Mouse (Mus musculus) adrenal gland, adult 10 weeks (tissue): ENCODE results near the gene Trim62. TPM values are rescaled to one million over a fixed set of nuclear protein-coding genes. Genes with fewer than 3 reads are reported as not detected.

ENCODE experiments used
- polyA plus RNA-seq: library from polyadenylated mRNA; stranded (reverse); fragments of 350-450 nt; fragmentation: Illumina TruSeq; extraction: RNeasy Lipid Tissue Mini Kit (QIAGEN cat#74804); gene quantifications from one replicate; pipeline ENCODE4 v1.2.3, GENCODE M21; 2014; ENCODE audit warnings: low read depth, low replicate concordance

Gene Trim62
- polyA plus RNA-seq: 4.0 TPM

DNA sequence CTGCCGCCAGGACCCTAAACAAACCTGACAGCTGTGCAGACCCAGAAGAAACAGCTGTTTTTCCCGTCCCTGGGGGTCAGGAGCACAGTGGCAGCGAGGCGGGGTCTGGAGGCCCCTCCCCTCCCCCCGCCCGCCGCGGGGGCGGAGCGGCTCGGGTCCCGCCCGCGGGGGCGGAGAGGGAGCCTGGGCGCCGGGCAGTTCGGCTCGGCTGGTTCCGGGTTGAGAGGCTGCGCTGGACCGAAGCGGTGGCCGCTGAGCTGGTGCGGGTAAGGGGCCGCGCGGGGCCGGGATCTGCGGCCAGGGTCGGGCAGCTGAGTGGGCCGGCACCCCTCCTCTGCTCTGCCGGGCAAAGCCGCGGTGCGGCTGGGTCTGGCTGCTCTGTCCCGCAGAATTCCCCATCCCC, at the start of gene Trim62:
Gene Trim62, plus strand, starts transcription at position 202 of the 403 bp plus-strand sequence.

Other genes with a start within 250 kb of the Trim62 start
- gene Phc2, start 228.9 kb upstream of the Trim62 start, polyA plus RNA-seq: 1.7 TPM
- gene A3galt2, start 128.2 kb upstream of the Trim62 start, polyA plus RNA-seq: not detected
- gene Zfp362, start 77.5 kb upstream of the Trim62 start, polyA plus RNA-seq: 8.3 TPM
- gene Azin2, start 78.9 kb downstream of the Trim62 start, polyA plus RNA-seq: 1.9 TPM
- gene Ak2, start 108.4 kb downstream of the Trim62 start, polyA plus RNA-seq: 36.0 TPM
- gene Rnf19b, start 174.7 kb downstream of the Trim62 start, polyA plus RNA-seq: 7.5 TPM
- not detected for gene Tmem54, start 222.0 kb downstream of the Trim62 start, polyA plus RNA-seq
- 0.76 TPM for gene Hpca, start 238.5 kb downstream of the Trim62 start, polyA plus RNA-seq